Mouse (Mus musculus) liver, embryonic 13.5 days (tissue): Measurements from ENCODE around the gene Cacng1. TPM values are rescaled to one million over a fixed set of nuclear protein-coding genes. Genes with fewer than 3 reads are reported as not detected.

Source experiments
- ATAC-seq: fragments of 200-750 bp; cut with Nextera tagmentation; 2 replicates; pipeline ENCODE4 v1.8.0; 2017; ENCODE audit warnings: low read depth, mild to moderate bottlenecking, moderate number of reproducible peaks, moderate library complexity
- DNase-seq: peaks from one replicate; pipeline ENCODE4 v3.0.0; 2022
- H3K27ac ChIP-seq: fragments of 300-500 bp; sonication (generic); 2 replicates; pipeline ENCODE4 v1.5.1; 2015; ENCODE audit warnings: moderate library complexity, mild to moderate bottlenecking, inconsistent platforms
- H3K27me3 ChIP-seq: fragments of 300-500 bp; sonication (generic); 2 replicates; pipeline ENCODE4 v1.6.1; 2015; ENCODE audit warnings: mild to moderate bottlenecking, inconsistent platforms
- H3K36me3 ChIP-seq: fragments of 300-500 bp; sonication (generic); 2 replicates; pipeline ENCODE4 v1.6.1; 2015; ENCODE audit warnings: mild to moderate bottlenecking, inconsistent platforms
- H3K4me1 ChIP-seq: fragments of 300-500 bp; sonication (generic); replicated peaks from 2 replicates; pipeline ENCODE4 v1.6.1; 2015; ENCODE audit warnings: inconsistent platforms
- H3K4me2 ChIP-seq: fragments of 300-500 bp; sonication (generic); 2 replicates; pipeline ENCODE4 v1.6.1; 2015; ENCODE audit warnings: inconsistent platforms, mild to moderate bottlenecking, moderate library complexity
- H3K4me3 ChIP-seq: fragments of 300-500 bp; sonication (generic); replicated peaks from 2 replicates; pipeline ENCODE4 v1.5.1; 2015; ENCODE audit warnings: mild to moderate bottlenecking, inconsistent platforms
- H3K9ac ChIP-seq: fragments of 300-500 bp; sonication (generic); 2 replicates; pipeline ENCODE4 v1.6.1; 2015; ENCODE audit warnings: mild to moderate bottlenecking, inconsistent platforms
- H3K9me3 ChIP-seq: fragments of 300-500 bp; sonication (generic); replicated peaks from 2 replicates; pipeline ENCODE4 v1.6.1; 2016; ENCODE audit warnings: inconsistent platforms
- WGBS: fragments of 180-500 bp; shearing (Covaris S2); methylation state at CpG from one replicate; pipeline ENCODE4 v1.1.7; 2015; ENCODE audit not compliant: insufficient replicate concordance; 5-methylcytosine and 5-hydroxymethylcytosine counted together
- polyA plus RNA-seq: library from polyadenylated mRNA; unstranded; fragments of >200 nt; fragmentation: Nextera tagmentation; extraction: Ambion mirVana; gene quantifications from 2 replicates; pipeline ENCODE4 v1.2.1, GENCODE M21; 2015

Cacng1 gene
- polyA plus RNA-seq: 0.08 TPM in 1 of 2 replicates, not detected in the other

DNA sequence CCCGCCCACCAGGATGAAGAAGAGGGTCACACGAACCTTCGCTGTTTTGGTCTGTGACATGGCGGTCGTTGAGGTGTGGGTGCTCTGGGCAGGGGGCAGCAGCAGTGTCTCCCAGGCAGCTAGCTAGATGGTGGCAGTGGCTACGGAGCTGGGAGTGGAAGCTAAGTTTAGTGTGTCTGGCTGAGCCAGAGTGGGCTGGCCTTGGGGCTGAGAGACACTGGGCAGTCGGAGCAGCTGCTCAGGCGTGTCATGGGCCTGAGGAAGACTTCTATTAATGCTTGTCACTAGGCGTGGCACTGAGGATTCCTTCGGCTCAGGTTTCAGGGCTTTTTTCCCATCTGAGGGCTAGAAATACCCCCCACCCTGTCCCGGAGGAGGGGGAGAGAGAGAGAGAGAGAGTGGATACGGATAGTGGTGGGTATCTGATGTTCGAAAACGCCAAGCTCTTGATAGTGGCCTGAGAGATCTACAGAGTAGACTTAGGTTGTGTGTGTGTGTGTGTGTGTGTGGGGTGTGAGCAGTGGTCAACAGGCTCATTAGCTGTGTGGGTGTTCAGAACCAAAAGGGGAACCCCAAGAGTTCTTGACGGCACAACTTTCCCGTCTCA, at the start of gene Cacng1:
TSS of gene Cacng1 (minus strand) at position 191 of the 607 bp plus-strand sequence.
- no peak within 1 kb of the TSS for H3K4me2 ChIP-seq
- H3K4me3 ChIP-seq: no peak within 1 kb of the TSS
- ATAC-seq (no peak), DNase-seq (no peak)
- H3K27ac ChIP-seq: no peak within 1 kb of the TSS
- H3K4me1 ChIP-seq: no peaks in the 10 kb centered on the region
- no peaks in the 10 kb centered on the region for H3K9me3 ChIP-seq
- 64% methylated on average over 16 of the region's 16 CpGs for WGBS
- no peaks in the 10 kb centered on the region for H3K27me3 ChIP-seq
- H3K36me3 ChIP-seq: no peaks in the 10 kb centered on the region
- no peak within 1 kb of the TSS for H3K9ac ChIP-seq

DNA sequence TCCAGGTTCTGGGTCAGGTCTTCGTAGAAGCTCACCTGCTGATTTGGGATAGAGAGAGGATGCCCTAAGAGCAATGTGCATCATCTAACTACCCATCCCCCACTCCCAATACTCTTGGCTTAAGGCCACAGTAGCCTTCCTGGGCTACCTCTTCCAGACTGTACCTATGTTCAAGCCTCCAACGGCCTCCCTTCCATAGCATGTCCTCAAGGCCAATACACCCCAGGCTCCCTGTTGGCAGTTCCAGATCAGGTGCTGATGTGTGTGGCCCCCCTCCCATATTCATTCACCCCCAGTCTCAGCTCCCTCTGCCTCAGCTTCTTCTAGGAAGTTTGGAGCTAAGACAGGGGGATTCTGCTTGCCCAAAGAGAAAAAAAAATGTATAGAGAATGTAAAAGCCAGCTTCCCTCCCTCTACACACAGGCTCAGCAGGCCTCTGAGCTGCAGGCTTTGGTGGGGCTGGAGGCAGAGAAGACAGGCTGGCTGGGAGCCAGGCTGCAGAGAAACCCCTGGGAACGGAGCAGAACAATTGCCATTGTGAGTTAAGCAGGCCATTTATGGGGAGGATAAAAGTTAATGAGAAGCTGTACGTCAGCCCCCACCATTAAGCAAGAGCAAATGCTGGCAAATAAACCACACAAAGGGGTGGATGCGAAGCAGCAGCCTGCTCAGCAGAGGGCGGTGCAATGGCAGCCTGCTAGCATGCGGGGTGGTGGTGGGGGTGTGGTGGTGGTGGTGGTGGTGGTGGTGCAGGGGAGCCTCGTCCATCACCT, 46.6 kb upstream of the Cacng1 start:
- H3K36me3 ChIP-seq: no peaks in the 10 kb centered on the region
- no peak overlapping the region for H3K9ac ChIP-seq
- DNase-seq (no peak), ATAC-seq (no peak)
- H3K27ac ChIP-seq: no peak overlapping the region
- H3K4me2 ChIP-seq: no peak overlapping the region
- no peaks in the 10 kb centered on the region for H3K9me3 ChIP-seq
- no peaks in the 10 kb centered on the region for H3K4me1 ChIP-seq
- no peak overlapping the region for H3K4me3 ChIP-seq
- H3K27me3 ChIP-seq: peaks cover 3% of the 10 kb centered on the region; the same call in 1 of the 2 replicates
- 37% methylated on average over 8 of the region's 8 CpGs for WGBS

DNA sequence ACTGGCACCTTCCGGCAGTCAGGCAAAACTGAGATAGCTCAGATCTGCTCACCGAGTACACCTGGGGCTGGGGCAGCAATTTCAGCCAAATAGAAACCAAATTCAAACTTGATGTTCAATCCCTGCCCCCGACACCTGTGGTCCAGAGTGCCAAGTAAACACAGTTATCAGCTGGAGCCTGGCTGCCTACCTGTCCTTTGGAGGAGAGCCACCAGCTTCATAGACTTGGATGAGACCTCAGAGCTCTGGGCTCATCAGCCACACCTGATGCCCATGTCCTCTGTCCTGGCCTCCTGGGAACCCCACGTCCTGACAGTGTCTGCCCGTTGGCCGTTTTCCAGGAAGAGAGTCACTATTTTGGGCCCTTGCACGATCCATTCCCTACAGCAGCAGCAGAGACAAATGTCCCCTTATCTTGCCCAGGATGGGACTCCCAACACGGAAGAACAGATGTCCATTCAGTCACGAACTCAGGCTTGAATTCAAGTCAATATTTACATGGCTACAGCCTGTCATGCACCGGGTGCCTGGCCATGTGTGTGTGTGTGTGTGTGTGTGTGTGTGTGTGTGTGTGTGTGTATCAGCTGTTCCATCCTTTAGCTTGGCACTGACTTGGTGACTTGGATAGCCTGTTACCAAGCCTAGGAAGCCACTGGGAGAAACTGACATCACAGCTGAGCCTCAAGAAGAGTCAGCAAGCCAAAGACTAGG, 45.6 kb upstream of the Cacng1 start:
- Histone ChIP-seq H3K27me3 (peaks cover 3% of the 10 kb centered on the region; the same call in 1 of the 2 replicates), H3K4me1 (no peaks in the 10 kb centered on the region), H3K9ac (no peak overlapping the region), H3K4me3 (no peak overlapping the region), H3K36me3 (no peaks in the 10 kb centered on the region), H3K9me3 (no peaks in the 10 kb centered on the region), H3K4me2 (no peak overlapping the region), H3K27ac (no peak overlapping the region)
- ATAC-seq: no peak
- WGBS: 62% methylated on average over 10 of the region's 10 CpGs
- no peak for DNase-seq

DNA sequence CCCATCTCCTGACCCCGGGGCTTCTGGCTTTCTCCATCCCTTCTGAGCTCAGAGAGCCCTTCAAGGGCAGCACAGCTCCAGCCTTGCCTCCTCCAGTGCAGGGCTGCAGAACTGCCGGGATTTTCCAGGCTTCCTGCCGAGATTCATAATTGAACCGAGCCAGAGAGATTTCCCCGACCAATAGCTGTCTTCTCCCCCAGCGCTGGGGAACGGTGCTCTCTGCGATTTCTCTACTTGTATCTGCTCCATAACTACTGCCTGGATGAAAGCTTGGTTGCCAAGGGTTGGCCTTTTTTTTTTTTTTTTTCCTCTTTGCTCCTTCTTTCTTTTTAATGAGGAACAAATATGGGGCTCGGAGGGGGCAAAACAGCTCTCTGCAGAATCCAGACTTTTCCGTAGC, 43.7 kb upstream of the Cacng1 start:
- DNase-seq (no peak), ATAC-seq (no peak)
- Histone ChIP-seq H3K27ac (no peak overlapping the region), H3K9me3 (no peaks in the 10 kb centered on the region), H3K9ac (no peak overlapping the region), H3K27me3 (peaks cover 3% of the 10 kb centered on the region; the same call in 1 of the 2 replicates), H3K36me3 (no peaks in the 10 kb centered on the region), H3K4me1 (no peaks in the 10 kb centered on the region), H3K4me2 (no peak overlapping the region), H3K4me3 (no peak overlapping the region)
- WGBS: 57% methylated on average over 10 of the region's 10 CpGs

DNA sequence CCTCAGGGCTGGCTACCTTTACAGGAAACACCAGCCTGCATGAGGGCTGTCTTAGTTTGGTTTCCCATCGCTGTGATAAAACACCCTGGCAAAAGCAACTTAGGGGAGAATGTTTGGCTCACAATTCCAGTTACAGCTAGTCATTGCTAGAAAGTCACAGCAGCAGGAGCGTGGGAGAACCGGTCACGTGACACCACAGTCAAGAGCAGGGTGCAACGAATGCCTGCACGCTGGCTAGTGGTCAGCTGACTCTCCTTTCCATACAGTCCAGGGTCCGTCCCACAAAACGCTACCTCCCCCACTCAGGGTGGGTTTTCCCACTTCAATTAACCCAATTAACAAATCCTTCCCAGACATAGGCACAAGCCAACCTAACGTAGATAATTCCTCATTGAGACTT, 43.2 kb upstream of the Cacng1 start:
- Histone ChIP-seq H3K4me2 (no peak overlapping the region), H3K4me3 (no peak overlapping the region), H3K36me3 (no peaks in the 10 kb centered on the region), H3K9me3 (no peaks in the 10 kb centered on the region), H3K27me3 (peaks cover 3% of the 10 kb centered on the region; the same call in 1 of the 2 replicates), H3K27ac (no peak overlapping the region), H3K9ac (no peak overlapping the region), H3K4me1 (no peaks in the 10 kb centered on the region)
- no peak for DNase-seq
- WGBS: 55% methylated on average over 9 of the region's 9 CpGs
- no peak for ATAC-seq

DNA sequence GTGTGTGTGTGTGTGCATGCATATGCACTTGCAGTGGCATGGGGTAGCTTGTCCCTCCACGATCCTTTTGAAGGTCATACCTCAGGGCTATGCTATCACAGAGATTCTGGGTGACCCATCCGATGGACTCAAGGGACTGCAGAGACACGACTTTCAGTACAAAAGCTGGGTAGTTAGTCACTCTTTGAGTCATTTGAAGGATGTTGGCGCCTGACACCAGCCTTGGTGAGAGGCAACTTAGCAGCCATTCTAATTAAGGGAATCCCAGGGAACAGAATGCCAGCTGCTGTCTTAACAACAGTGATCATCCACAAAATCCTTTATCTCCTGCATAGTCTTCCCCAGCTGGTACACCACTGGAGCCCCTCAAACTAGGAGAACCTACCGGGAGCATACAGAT, 32.8 kb upstream of the Cacng1 start:
- no peak overlapping the region for H3K4me3 ChIP-seq
- no peaks in the 10 kb centered on the region for H3K9me3 ChIP-seq
- no peaks in the 10 kb centered on the region for H3K27me3 ChIP-seq
- WGBS: 60% methylated on average over 5 of the region's 5 CpGs
- no peaks in the 10 kb centered on the region for H3K36me3 ChIP-seq
- H3K4me1 ChIP-seq: no peaks in the 10 kb centered on the region
- no peak for ATAC-seq
- H3K4me2 ChIP-seq: no peak overlapping the region
- no peak overlapping the region for H3K9ac ChIP-seq
- H3K27ac ChIP-seq: no peak overlapping the region
- no peak for DNase-seq

DNA sequence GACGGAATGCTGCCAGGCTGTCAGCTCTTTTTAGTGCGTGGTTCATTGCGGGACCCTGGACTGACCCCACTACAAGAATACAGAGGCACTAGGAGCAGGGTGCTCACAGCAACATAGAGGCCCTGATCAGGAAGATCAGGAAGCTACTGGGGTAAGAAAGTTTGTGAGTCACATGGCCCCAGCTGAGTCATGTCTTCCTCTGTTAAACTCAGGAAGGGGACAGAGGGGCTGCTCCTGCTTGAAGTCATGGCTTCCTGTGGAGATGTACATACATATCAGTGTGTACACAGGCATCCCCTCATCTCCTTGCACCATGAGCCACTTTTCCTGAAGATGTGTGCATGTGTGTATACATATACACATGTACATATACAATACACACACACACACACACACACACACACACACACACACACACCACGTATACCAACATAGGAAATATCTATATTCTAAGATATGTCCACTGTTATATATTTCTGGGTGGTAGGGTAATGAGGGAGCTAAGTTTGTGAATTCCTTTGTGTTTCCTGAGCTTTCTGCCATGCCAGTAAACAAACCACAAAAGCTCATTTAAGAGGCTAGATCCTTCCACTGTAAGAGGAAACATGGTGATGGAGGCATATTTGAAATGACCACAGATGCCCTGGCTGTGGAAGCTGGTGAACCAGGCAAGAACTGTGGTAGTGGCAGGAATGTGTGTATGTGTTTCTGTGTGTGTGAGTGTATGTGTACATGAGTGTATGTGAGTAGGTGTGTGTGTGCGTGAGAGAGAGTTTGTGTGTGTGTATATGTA, 32.1 kb upstream of the Cacng1 start:
- ATAC-seq: no peak
- no peaks in the 10 kb centered on the region for H3K4me1 ChIP-seq
- no peak overlapping the region for H3K27ac ChIP-seq
- no peaks in the 10 kb centered on the region for H3K27me3 ChIP-seq
- no peak overlapping the region for H3K4me3 ChIP-seq
- no peaks in the 10 kb centered on the region for H3K9me3 ChIP-seq
- no peak for DNase-seq
- H3K4me2 ChIP-seq: no peak overlapping the region
- WGBS: 71% methylated on average over 5 of the region's 5 CpGs
- no peak overlapping the region for H3K9ac ChIP-seq
- H3K36me3 ChIP-seq: no peaks in the 10 kb centered on the region

DNA sequence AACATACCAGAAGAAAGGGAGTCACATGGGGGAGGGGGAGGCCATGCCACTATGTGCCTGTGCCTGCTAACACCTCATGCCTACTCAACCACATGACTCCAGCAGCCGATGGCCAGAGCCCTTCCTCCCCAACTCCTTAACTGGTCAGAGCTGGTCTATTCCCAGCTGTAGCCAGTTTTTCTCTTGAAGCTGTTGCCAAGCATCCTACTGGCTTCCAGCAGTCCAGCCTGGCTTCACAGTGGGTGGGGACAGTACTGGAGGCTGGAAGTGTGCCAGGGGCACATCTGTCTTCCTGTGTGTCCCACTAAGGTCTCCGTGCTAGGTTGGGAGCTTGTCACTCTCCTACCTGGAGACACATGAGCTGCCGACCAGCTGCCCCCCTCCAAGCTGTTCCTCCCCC, 26.8 kb upstream of the Cacng1 start:
- H3K9me3 ChIP-seq: no peaks in the 10 kb centered on the region
- H3K4me1 ChIP-seq: no peaks in the 10 kb centered on the region
- no peak overlapping the region for H3K4me2 ChIP-seq
- ATAC-seq (no peak), DNase-seq (no peak)
- WGBS: 61% methylated on average over 3 of the region's 3 CpGs
- H3K27me3 ChIP-seq: no peaks in the 10 kb centered on the region
- no peak overlapping the region for H3K27ac ChIP-seq
- no peak overlapping the region for H3K9ac ChIP-seq
- no peak overlapping the region for H3K4me3 ChIP-seq
- H3K36me3 ChIP-seq: no peaks in the 10 kb centered on the region

DNA sequence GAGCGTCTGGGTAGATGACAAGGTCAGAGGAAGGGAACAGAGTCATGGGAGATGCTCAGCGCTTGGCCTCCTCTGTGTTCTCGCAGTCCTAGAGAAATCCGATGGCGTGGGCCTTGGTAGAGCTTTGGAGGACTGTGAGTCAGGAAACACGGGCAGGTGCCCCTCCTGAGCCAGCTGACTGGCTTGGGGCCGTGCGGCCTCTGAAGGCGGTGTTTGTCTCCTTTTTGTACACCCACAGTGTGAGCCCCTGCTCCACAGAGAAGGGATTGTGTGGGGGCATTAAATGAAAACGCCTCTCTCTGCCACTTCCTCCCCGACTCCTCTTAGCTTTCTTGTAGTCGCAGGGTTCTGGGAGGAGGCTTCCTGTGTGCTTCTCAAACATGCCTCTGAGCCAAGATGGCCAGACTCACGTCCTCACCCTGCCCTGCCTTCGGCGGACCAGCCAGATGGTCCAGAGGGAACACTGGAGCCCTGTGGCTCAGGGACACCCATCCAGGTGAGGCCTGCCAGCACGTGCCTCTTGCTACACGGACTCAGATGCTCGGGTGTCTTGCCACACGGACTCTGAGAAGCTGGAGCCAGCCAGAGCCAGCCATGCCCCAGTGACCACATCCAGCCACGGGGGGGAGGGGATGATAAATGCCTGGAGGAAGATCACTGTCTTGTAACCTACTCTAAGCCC, 22.2 kb upstream of the Cacng1 start:
- WGBS: 60% methylated on average over 20 of the region's 20 CpGs
- no peaks in the 10 kb centered on the region for H3K27me3 ChIP-seq
- no peaks in the 10 kb centered on the region for H3K9me3 ChIP-seq
- H3K4me3 ChIP-seq: no peak overlapping the region
- H3K4me1 ChIP-seq: no peaks in the 10 kb centered on the region
- H3K36me3 ChIP-seq: no peaks in the 10 kb centered on the region
- ATAC-seq (no peak), DNase-seq (no peak)
- H3K27ac ChIP-seq: no peak overlapping the region
- H3K9ac ChIP-seq: no peak overlapping the region
- no peak overlapping the region for H3K4me2 ChIP-seq

DNA sequence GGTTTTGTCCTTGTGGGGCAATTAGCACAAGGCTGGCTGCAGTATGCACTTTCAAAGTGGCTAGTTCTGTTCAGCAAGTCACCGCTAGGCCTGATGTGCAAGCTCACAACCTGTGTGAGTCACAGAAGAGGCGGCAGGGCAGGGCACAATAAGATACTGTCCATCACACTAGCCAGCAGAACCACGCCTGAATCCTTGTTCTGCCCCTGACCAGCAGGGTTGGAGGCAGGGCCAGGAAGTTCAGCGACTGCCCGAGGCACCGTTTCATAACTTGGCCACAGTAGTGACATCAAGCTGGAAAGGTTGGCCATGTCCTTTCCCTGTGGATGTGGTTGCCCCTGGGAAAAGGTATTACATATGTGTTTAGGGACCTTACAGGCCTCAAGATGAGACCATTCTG, 21.6 kb upstream of the Cacng1 start:
- ATAC-seq: no peak
- no peaks in the 10 kb centered on the region for H3K36me3 ChIP-seq
- H3K9ac ChIP-seq: no peak overlapping the region
- no peak overlapping the region for H3K4me3 ChIP-seq
- no peak overlapping the region for H3K27ac ChIP-seq
- H3K4me2 ChIP-seq: no peak overlapping the region
- no peaks in the 10 kb centered on the region for H3K9me3 ChIP-seq
- H3K27me3 ChIP-seq: no peaks in the 10 kb centered on the region
- H3K4me1 ChIP-seq: no peaks in the 10 kb centered on the region
- WGBS: 66% methylated on average over 6 of the region's 6 CpGs
- DNase-seq: no peak
